Mouse (Mus musculus) regulatory T cell (primary cell): Measurements from ENCODE around the gene Mgat4b.
"Not testable (repeated sequence)": the region's sequence is repeated elsewhere in the genome, so short reads cannot be mapped to it uniquely, and the experiment has no call there.

Source experiments
- in situ Hi-C: fragments of 300-600 bp; cut with MboI, MseI; formaldehyde crosslinking; loops from one replicate; pipeline ENCODE4 v1.15.1; 2025; ENCODE audit warnings: high pct_unique_total_duplicates

The Mgat4b gene

DNA sequence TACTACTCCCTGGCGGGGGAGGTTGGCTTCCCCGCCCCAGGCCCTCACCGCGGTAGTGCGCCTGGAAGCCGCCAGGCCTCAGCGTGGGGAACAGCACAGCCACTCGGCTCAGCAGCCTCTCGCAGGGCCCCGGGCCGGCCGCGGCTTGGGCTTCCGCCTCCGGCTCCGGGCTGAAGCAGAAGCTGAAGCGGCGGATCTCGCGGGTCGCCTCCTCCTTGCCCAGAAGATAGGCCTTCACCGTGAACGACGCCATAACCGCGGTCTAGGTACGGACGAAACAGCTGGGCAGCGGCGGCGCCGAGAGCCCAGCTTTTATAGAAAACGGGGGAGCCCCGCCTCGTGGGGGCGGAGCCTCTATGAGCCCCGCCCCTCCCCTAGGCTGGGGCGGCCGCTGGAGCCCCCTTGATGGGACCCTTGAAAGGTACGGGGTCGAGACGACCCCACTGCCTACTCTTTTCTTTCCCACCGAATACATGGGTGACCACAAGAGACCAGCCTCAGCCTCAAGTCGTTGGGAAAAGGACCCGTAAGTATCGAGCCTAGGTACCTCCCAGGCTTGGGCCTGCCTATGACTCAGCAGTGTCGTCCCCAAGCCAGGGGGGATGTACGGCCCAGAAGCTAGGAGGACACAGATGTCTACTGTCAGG, at the start of gene Mgat4b, which contains the start of gene Sqstm1:
Mgat4b (plus strand) TSS at position 386 of the 647 bp plus-strand sequence.
Sqstm1 (minus strand) TSS at position 323 of the 647 bp plus-strand sequence.
- in situ Hi-C loops: no loop called here

DNA sequence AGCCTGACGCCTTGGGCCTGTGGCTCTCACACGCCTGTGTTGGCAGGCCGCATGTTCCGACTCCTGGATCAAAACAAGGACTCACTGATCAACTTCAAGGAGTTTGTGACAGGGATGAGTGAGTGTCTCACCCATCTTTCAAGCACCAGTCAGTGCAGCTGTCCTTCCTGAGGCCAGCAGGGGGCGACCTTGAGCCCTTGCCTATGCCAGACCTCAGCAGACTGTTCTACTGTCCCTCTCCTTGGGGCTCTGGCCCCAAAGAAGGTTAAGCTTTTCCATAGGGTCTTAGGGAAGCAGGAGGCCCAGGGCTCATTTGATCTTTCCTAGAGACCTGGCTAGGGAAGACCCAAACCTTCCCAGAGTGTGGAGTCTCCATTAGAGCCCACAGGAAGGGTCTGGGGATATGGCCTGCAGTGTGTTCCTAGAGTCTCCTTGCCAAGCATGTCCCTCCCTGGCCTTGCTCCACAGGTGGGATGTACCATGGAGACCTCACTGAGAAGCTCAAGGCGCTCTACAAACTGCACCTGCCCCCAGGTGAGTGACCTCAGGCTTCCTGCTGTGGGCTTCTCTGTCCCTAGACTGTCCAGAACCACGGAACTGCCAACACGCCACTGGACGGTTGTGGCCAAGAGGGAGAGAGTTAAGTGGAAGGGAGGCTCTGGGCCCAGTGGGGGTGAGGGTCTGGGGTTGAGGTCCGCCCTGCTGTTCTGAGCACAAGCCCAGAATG, 48.9 kb upstream of the Mgat4b start:
- in situ Hi-C loops: loop anchor here (5.0 kb wide), 1 partner anchor 71 kb away; no protein-coding TSS in a partner anchor

DNA sequence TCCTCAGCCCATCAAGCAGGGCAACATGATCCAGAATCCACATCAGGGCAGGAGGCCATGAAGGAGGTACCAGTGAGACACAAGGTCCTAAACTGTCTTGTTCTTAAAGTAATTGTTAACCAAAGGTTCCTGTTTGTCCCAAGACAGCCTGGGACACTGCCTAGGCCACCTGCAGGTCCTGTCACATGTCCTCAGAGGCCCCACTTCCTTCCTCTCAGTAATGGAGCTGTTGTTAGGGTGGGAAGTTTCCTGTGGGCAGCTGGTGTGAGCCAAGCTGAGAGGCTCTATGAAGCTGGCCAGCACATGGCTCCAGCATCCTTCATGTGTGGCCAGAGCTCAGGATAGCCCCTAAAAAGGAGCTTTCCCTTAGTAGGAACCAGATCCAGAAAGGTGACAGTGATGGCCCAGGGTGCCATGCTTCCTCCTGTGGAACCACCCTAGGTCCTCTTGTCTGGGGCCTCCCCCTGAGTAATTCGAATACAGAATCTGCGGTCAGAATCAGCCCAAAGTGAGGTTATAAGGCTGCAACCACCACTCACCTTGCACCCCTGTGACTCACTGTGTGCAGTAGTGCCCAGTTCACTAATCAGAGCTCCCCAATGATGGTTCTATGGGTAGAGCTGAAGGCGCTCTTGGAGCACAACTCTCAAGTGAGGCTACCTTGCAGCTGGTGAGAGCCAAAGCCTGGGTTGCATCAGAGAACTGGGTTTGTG, 48.2 kb upstream of the Mgat4b start:
- in situ Hi-C loops: loop anchor here (5.0 kb wide), 1 partner anchor 70 kb away; no protein-coding TSS in a partner anchor

DNA sequence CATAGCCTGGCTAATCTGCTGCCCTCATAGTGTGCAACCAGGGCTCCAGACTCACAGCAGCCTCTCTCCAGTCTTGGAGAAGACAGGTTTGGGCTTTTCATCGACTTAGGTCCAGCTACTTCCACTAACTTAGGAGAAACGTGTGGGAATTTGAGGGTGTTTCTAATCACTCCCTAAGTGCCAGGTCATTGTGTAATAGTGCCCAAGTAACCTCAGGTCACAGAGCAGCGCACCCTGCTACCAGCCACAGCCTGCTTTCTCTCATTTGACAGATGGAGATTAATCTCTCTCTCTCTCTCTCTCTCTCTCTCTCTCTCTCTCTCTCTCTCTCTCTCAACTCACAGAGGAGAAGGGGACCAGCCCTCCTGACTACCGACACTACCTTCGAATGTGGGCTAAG, 42.3 kb upstream of the Mgat4b start:
- in situ Hi-C loops: no loop called here

DNA sequence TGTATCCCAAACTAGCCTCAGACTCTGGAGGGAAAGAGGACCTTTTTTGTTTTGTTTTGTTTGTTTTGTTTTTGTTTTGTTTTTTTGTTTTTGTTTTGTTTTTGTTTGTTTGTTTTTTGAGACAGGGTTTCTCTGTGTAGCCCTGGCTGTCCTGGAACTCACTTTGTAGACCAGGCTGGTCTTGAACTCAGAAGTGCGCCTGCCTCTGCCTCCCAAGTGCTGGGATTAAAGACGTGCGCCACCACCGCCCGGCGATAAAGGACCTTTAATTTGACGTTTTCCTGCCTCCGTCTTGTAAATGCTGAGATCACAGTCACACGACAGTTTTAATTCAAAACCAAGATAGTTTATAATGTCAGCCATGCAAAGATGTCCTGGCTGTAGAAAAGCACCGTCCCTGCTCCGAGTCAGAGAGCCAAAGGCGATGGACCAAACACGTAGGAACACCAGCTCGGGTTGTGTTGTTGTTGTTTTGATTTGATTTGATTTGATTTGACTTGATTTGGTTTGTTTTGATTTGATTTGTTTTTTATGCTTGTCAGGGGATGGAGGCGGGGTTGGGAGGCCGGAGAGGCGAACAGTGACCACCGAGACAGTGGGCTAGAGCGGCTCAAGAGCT, 36.5 kb upstream of the Mgat4b start, which contains the start of gene Mrnip:
Mrnip (plus strand) TSS at position 334 of the 619 bp plus-strand sequence.
- in situ Hi-C loops: not testable (repeated sequence)

DNA sequence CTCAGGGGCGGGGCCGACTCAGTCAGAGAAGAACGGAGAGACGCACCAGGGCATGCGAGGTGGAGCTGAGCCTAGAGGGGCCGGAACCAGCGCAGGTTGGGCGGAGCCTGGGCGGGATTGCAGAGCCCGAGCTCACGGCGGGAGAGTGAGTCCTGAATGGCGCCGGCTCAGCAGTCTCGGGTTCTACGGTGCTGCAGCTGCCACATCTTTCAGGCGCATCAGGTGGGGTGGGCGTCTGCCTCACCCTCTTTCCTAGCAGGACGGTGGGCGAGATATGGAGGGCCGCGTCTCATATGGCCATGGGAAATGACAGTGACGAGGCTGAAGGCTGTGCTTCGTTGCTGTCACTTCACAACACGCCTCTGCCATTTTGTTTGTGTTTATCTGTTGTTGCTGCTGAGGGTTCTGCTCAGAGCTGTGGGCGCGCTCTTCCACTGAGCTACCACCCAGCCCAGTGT, 35.9 kb upstream of the Mgat4b start:
- in situ Hi-C loops: no loop called here

DNA sequence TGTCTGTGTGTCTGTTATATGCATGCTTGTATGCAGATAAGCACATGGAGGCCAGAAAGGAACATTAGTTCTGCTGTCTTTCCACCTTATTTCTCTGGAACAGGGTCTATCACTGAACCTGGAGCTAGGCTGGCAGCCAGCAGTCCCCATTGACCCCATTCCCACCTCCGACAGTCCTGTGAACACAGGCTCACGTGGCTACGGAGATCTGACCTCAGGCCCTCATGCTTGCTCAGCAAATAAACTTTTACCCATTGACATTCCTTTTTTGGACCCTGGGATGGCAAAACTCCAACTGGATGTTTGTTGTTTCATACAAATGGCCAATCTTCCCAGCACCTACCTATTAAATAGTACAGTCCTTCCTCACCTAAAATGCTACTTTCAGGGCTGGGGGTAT, 34.3 kb upstream of the Mgat4b start:
- in situ Hi-C loops: no loop called here

DNA sequence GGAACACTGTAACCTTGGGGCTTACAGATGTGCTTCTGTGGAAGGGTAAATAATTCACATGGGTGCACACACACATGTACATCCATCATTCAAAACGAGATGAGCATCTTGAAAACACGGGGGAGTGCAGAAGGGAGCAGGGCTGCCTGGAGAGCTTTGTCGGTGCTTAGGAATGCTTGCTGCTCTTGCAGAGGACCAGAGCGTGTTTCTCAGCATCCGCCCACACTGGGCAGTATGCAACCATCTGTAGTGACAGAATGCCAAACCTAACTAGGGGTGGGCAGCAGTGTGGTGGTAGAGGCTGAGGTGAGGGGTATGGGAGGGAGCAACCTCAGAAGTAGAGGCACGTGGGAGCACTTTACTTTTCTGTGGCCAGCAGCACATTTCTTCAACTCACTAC, 33.6 kb upstream of the Mgat4b start:
- in situ Hi-C loops: no loop called here

DNA sequence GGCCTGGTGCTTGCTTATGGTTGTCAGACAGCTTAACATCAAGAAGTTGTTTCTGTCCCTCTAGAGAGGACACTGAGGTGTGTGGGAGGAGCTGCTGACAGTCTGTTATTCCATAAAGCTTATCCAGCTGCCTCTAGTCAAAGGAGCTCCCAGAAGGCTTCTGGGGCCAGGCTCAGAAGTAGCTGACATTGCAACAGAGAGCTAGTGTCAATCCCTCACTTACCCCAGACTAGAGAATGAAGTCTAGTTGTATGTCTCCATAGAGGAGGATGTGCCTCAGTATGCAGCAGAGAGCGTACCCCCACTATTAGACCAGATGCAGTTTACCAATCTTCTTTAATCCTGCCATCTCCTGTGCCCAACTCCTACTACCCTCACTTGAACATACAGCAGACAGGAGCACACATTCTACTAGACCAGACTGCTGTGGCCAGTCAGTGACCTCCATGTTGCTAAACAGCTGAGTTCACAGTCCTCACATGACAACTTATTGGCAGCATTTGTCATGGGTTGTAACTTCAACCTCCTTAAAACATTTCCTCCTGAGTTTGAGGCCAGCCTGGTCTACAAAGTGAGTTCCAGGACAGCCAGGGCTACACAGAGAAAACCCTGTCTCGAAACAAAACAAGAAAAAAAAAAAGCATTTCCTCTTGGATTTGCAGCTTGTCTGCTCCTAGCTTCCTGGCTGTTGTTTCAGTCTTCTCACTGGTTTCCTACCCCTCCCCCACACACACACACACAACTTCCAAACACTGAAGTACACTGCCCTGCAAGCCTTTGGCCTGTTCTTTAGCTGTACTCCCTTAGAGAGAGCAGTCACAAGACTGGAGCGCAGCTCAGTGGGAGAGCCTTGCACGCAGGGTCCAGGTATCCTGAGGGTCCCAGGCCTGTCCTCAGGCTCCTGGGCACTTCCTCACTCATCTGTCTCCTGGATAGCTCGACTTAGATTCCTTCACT, 31.9 kb upstream of the Mgat4b start:
- in situ Hi-C loops: no loop called here

DNA sequence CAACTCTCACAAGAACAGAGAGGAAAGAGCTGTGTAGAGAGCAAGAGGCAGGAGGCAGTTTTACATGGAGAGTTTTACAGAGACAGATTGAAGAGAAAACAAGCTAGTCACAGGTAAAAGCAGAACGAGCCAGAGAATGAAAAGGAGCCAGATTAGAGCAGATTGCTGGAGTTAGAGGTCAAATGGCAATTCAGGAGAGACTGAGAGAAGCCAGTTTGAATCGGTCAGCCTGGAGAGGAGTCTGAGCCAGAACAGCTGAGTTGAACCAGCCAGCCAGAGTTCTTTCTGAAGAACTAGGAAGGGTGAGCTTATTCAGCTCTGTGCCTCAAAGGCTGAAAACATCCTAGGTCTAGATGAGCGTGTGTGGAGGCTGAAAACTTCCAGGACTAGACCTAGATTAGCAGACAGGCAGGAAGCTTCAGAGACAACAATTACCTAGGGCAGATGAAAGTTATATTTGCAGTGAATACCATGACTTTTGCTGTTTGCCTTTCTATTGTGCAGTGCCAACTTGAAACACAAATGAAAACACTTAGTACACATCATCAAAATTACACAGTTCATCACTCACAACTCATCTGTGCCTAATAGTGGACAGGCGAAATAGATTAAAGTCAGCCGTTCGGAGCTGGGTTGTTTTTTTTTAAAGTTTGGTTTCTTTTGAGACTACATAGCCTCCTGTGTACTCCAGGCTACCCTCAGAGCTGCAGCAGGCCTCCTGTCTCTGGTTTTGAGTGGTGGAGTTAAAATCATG, 30.0 kb upstream of the Mgat4b start:
- in situ Hi-C loops: no loop called here

DNA sequence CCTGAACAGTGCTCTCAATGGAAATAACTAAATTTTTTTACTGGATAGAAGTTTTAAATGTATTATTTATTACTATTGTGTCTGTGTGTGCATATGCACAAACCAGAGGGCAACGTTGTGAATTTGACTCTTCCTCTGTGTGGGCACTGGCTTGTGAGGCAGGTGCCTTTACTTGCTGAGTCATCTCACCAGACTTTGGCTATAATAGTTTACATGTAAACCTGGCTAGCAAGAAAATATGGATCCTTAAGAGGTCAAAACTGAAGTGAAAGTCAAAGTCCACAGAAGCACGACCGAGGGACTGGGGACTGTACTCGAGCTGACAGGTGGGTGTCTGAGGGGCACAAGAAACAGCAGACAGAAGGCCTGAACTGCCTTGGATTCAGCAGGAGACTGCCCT, 28.0 kb upstream of the Mgat4b start:
- in situ Hi-C loops: no loop called here

DNA sequence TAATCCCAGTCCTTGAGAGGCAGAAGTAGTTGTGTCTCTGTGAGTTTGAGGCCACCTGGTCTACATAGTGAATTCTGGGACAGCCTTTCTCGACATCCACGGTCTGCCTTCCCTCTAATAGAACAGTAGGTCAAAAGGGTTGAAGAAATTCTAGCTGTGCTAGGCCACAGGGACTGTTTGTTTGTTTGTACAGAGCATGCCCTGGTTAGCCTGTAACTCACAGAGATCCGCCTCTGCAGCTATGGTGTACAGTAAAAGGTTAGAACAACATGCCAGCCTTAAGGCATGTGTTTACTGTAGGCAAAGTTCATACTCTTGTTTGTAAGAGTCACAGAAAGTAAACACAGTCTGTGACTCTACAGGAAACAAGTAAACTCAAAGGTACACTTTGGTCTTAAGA, 25.9 kb upstream of the Mgat4b start:
- in situ Hi-C loops: no loop called here

DNA sequence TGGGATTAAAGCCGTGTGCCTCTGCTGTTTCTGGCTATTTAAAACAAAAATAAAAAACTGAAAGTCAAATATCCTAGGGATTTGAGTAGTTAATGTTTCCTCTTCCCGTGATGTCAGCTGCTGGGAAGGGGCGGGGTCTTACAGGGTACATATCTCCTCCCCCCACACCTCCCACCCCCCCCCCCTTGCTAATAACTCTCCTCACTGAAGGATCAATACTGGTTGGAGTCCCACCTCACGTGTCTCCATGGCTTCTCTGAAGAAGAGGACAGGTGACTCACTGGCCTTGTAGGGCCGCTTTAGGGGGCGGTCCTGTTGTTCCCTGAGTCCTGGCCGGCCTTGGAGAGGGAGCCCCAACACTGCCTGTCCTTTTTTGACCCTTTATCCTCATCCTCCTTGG, 22.0 kb upstream of the Mgat4b start:
- in situ Hi-C loops: no loop called here

DNA sequence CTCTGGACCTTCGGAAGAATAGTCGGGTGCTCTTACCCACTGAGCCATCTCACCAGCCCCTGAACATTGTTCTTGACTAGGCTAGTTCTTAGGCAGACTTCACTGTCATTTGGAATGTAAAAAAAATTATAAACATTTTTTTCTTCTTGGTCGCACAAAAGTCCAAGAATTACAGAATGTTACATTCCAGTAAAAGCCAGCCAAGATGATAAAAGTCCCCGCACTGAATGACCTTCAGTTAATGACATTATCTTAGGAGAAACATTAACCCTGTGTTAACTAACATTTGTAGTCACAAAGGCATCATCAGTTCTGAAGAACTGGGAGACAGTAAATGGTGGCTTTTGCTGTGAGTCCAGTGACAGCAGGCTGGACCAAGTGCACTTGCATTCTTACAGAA, 20.3 kb upstream of the Mgat4b start:
- in situ Hi-C loops: no loop called here

DNA sequence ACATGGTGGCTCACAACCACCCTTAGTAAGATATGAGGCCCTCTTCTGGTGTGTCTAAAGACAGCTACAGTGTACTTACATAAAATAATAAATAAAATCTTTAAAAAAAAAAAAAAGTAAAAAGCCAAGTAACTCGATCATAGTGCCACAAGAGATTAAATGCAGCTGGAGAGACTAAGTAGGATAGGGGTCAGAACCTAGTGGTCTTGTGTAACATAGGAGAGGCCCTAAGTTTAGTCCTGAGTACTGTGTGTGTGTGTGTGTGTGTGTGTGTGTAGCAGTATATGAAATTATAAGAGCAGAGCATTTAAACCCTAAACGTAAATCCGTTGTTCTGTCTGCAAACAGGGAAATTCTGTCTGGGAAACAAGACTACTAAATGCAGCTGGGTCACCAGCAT, 18.4 kb upstream of the Mgat4b start:
- in situ Hi-C loops: no loop called here

DNA sequence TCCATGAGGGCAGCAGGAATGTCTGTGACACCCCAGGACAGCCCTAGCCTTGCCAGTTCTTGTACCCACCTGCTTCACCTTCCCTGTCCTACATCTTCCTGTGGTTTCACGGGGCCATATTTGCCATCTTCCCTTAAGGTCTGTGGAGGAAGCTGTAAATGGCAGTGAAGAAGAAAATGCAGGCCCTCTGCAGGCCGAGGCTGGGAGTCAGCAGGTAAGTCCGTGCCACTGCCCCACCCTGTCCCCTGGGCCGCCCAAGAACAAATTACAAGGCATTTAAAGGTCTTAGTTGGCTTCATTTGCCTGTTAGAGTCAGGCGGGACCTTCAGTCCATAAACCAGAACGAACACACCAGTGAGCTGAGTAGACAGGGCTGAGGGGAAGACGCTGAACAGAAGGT, 16.6 kb upstream of the Mgat4b start:
- in situ Hi-C loops: no loop called here

DNA sequence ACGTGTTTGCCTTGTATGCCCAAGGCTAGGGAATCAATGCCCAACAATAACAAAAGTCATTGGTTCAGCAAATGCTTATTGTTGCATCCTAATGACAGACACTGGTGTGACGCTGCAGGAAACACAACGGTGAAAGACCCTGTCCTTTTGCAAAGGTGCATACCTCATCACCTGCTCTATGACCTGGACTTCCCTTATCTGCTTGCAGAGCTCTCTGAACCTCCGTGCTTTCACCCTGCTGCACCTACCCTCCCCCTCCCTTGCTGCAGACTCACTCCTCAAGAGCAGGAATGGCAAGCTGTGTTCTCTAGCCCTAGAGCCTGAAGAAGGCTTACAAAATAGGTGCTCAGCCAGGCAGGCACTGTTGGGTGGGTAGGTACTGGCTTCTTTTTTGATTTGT, 15.9 kb upstream of the Mgat4b start:
- in situ Hi-C loops: no loop called here

DNA sequence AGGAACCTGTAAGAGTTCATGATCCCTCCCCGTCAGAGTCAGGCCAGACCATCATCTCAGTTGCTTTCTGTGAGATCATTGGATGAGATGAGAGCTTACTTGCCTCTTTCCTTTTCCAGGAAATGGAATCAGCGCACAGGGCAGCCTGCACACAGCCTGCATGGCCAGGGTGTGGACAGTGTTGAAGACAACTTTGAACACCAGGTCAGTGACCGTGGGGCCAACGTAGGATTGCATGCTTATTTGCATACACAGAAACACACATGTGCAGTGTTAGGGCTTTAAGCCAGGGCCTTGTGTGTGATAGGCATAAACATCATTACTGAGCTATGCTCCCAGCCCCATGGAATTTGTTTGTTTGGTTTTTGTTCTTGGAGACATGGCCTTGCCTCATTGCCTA, 13.2 kb upstream of the Mgat4b start:
- in situ Hi-C loops: no loop called here

DNA sequence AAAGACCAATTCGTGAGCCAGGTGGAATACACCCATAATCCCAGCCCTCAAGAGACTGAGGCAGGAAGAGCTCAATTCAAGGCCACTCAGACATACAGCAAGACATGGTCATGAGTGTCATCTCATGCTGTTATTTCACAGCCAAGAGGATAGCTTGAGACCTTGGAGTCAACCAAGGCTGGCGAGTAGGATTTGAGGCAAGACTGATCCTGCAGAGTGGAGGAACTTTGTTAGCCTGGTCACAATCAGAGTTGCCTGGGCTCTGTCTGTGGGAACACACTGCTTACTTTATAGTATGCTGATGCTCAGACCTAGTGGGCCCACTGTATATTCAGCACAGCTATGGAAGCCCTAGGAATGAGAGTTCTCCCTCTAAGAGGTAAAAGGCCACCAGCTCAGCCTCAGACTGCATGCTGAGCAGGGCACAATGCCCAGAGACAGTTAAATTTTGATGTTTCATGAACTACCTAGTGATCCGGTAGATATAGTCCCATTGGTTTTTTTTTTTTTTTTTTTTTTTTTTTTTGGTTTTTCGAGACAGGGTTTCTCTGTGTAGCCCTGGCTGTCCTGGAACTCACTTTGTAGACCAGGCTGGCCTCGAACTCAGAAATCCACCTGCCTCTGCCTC, 12.4 kb upstream of the Mgat4b start:
- in situ Hi-C loops: no loop called here

DNA sequence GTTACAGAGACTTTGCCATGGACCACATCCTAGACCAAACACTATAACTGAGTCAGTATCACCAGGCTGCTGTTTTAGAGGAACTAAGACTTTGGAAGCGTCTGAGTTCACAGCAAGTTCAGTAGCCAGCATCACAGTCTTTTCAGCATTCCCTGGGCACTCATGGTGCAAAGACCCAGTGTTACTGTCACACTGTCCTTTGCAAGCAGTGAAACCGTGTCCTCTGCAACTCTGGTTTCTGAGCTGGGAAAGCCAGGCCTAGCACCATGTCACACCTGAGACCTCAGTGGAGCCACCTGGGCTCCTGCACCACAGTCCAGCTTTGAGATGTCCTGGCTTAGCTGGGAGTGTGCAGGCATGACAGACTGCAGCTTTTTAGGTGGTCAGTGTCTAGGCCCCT, 11.8 kb upstream of the Mgat4b start:
- in situ Hi-C loops: no loop called here
